Mouse (Mus musculus): ENCODE data around the gene Hap1.

DNA sequence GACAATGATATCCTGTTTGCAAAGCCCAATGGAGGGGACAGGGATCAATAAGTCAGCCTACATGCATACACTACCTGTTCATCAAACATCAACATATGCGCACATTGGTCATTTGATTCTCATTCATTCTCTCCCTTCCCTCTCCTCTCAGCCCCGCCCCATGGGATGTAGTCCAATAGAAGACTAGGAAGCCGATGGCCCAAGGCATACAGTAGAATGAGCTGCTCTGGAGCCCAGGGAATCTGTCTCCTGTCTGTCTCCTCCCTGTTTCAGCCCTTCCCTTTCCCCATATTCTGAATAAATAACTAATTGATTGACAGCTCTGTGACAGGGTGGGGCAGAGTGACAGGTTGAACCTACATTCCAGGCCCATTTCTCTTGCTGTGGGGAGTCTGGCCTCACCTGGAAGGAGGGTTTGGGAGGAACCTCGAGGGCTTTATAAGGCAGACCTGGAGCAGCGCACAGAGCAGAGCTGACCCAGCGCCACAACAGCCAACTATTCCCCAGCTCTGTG lies 21.9 kb downstream of the Hap1 start, which contains the start of gene Gast:
- TF ChIP-seq CTCF (IDR thresholded peaks at IDR 0.05; ENCODE audit: borderline replicate concordance, insufficient read depth, low read length) (no peak), POLR2A (IDR thresholded peaks at IDR 0.05; ENCODE audit: low read depth, low read length) (no peak)
